Mouse (Mus musculus) ES-Bruce4 (cell line): ENCODE measurements at regions not wholly inside any gene's neighbourhood (a gene's known extent, or its start where the extent isn't known, plus 50 kb on each side); places are given as distances from the start of the nearest gene placed in this dataset.

Experiments
- CTCF ChIP-seq: IDR thresholded peaks from one replicate; pipeline ENCODE4 v1.8.1; 2011; ENCODE audit warnings: low read depth, low read length
- EP300 ChIP-seq: IDR thresholded peaks from 2 replicates; pipeline ENCODE4 v1.6.1; 2011; ENCODE audit warnings: low read depth, low read length; ENCODE audit not compliant: insufficient read depth
- POLR2A ChIP-seq: IDR thresholded peaks from one replicate; pipeline ENCODE4 v1.8.1; 2011; ENCODE audit warnings: low read length; ENCODE audit not compliant: insufficient read depth

DNA sequence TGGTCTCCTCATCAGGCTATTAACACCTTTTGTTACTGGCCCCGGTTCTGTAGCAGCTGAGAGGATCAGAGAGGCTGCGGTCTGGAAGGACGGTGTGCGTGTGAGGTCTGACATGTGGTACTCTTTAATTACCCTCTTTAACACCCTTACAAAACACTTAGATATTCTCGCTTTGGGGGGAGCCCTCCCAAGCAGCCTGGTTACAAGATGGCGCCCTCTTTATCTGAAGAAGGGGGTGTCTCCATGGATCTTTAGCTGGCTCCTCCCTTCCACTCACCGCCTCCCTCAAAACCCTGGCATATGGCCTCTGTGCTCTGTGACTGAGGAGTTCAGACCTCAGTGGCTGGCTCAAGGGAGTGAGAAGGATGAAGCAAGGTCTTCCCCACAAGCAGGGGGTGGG is 65.2 kb upstream of the Irx3 start:
- no peak for TF ChIP-seq POLR2A
- TF ChIP-seq EP300 = no peak
- TF ChIP-seq CTCF = no peak
